Mouse (Mus musculus) retina, postnatal 7 days (tissue): ENCODE measurements around the gene Tomm40l.

Experiments
- DNase-seq: peaks from one replicate; pipeline ENCODE4 v3.0.0-alpha.2; 2012; ENCODE audit warnings: low read depth, low spot score

The Tomm40l gene

DNA sequence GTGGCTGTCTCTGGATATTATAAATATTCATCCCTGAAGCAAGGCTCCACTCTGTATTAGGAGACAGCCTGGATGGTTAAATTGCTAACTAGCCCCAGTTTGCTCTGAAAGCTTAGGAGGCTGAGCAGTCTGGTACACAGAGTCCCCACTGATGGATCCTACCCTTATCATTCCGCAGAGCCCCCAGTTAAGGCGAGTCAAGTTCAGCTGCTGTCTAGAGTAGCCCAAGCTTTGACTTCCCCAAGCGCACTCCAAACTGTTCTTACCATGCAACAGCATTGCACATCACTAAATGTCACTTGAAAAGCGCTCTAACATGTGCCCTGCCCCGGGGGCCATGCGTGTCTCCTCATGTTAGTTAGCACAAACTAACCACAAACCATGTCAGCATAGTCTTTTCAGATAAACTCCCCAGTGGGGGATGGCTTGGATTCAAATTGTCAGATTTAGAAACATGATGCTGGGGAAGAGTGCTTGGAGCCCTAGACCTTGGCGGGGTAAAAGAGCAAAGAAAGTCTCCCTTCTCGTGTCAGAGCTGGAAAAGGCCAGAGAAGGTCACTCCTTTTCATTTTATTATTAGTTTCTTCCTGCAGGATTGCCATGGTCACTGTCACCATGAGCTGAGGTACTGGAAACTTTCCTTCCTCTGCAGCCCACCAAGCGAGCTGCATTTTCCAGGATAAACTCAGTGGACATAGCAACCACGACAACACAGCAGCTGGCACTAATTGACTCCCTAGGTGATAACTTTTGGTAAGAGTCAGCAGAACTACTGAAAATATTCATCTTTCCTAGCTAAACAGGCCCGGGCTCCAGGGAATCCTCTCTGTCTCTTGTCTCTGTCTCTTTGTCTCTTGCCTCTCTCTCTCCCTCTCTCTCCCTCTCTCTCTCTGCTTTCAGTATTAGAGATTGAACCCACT lies 28.1 kb downstream of the Tomm40l start:
- no peak for DNase-seq

DNA sequence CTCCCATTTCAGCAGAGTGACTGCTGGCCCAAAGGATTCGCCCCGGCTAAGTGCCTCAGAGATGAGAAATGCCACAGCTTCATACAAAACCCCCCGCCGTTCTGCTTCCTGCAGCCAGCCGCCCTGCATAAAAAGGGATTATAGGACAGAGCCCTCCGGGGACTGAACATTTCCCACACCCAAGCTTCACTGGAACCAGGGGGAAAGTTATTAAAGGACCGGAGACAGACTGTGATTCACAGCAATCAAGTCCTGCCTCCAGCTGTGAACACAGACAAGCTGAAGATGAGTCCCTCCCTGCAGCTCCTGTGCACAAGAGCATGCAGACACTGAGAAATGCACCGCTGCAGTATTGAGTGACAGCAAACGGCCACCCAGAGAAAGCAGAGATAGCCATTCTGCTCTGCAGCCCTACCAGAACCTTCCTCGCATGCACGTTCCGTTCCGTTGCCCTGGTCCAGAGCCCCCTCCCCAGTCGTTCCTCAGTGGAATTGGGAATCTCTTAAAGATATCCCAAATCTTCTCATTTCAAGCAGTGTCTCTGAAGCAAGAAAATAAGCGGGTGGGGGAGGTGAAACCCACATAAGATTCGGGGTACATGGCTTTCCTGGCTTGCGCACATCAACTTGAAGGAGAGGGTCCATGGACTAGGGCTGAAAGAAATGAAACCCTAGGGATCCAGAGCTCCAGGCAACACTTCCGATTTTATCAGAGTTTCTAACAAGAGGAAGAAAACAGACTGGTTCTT lies 29.0 kb downstream of the Tomm40l start:
- DNase-seq = no peak

DNA sequence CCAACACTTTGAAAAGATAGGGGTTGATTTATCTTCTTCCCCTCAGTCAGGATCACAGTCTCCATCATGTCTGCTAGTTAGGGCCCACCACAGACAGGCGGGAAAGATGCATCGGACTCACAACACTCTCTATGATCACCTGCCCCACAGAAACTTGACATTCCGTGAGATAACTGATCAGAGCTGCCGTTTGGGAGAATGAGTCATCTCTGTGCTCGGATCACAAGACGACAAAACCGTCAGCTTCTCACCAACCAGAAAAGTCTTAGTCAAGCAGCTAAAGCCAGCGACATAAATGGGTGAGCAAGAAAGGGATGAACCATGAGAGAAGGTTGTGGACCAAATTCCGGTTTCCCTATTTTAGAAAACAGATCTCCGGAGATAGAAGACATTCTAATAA lies 30.0 kb downstream of the Tomm40l start:
- DNase-seq = no peak

DNA sequence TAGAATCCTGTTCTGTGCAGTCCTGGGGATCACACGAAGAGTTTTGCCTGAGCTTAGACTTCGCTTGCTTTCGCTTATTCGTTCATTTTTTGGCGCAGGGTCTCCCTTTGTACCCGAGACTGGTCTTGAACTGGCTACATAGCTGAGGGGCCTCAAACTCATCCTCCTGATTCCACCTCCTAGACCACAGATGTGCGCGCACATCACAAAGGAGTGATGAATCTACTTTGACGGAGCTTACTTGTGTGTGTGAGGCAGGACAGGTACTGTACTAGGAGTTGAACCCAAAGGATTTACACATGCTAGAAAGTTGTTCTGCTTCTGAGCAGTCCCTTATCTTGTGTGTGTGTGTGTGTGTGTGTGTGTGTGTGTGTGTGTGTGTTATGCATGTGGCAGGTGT lies 31.5 kb downstream of the Tomm40l start:
- no peak for DNase-seq

DNA sequence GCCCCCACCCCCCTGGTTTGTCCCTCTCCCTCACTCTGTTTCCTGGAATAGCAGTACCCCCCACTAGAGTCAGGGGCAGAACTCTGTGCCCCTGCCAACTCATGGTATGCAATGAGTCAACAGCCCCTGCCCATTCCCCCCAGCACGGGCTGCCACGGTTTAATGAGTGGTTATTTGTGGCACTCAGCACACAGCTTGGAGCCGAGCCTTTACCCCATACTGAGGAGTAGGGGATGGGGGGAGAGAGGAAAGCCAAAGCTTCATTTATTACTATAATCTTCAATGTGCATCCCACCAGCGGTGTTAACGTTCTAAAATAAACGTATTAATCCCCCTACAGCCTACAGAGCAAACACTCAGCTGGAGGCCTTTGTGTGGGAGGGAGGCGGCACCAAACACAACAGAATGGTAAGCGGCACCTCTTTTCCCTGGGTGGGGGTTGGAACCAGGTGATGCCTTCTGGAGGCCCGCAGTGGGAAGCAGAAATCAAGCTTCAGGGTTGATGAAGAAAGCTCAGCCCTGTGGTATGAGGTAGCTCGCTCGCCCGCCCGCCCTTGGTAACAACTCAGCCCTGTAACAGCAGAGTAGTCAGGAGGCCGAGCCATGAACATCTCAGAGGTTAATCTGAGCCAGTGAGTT lies 32.7 kb downstream of the Tomm40l start:
- DNase-seq = no peak

DNA sequence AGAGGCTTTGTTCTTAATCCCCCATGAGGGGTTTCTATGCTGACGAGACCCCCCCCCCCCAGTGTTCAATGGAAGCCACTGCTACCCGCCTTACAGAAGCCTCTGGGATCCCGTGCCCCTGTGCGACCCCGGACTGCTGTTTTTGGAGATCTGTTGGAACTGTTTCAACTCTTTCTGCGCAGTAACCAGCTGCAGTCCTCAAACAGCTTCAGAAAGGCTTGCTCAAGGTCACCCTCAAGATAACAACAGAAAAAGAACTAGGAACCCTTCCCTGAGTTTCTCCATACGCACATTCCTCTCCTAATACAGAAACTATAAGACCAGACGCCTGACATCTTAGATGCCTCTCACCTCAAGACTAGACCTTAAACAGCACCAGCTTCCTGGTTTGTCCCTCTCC lies 33.3 kb downstream of the Tomm40l start:
- no peak for DNase-seq

DNA sequence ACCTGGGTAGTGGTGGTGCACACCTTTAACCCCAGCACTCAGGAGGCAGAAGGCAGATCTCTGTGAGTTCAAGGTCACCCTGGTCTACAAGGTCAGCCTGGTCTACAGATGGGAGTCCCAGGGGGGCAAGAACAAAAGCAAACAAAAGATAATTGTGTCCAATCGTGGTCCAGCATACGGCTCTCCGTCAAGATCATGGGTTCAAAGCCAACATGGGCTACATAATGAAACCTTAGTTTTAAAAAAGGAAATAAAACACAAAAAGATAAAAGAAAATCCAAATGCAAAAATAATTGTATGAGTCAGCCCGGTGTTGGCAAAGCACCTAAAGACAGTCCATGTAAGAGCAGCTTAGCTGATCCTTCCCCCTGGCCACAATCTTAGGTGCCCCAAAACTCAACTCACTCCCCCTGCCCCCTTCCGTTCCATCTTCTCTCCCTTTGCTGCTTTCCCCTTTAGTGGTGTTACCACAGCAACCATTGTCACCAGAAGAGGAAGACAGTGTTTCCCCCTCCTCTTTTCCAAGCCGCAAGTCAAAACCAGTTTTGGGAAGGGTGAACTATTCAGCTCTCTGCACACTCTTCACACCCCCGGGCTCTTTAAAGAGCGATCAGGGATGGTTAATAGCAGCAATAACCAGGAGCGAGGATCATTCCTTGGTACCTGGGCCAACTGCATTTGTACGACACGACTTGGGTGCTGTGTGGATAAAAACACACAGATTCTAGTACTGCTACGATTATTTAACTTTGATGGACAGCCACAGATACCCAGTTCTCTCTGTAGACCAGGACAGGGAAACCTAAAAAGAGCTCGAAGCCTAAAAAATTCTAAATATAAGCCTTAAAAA lies 34.2 kb downstream of the Tomm40l start:
- no peak for DNase-seq

DNA sequence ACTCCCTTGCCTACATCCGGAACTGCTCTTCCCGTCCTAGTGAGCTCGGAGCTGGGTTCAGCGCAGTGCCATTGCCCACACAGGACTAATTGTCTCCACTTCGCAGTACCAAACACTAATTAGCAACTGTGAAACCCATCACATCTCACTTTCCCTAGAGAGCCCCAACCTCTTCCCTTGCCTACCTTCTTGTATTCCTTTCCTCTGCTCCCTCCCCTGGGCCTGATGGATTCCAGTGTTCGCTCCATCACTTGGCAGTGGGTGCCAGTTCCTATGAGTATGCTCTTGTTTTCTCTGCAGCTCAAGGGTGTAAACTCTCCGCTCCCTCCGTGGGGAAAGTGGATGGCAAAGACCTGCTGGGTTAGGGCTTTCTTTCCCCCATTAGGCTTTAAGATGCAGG lies 36.7 kb downstream of the Tomm40l start:
- no peak for DNase-seq

DNA sequence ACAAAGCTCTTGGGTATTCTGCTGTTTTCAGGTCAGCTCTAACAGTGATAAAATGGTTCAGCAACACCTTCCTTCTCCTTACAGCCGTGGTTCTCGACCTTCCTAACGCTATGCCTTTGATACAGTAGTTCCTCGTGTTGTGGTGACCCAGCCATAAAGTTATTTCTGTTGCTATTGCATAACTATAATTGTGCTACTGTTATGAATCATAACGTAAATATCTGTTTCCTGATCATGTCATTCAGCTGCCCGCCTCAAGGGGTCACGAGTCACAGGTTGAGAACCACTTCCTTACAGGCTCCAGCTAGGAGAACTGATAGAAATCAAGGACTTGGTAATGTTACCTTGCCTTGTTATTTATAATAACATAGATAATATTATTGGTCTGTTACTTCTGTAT lies 38.0 kb downstream of the Tomm40l start:
- no peak for DNase-seq

DNA sequence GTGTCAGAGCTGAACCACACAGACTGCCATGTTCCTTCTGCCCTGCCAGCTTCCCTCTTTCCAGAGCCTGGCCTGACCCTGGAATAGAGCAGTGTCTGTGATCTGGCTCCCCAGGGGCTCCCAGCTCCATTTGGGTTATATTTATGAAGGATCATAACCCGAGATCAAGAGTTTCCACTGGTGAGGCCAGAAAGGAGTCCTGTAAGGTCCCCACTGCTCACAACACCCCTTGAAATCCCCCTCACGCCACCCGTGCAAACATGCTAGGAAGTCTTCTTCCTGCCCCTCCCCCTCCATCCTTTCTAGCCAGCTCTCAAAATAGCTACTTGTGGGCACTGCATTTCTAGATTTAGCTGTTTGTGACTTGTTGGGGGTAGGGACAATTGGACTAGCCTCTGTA lies 38.7 kb downstream of the Tomm40l start:
- no peak for DNase-seq

DNA sequence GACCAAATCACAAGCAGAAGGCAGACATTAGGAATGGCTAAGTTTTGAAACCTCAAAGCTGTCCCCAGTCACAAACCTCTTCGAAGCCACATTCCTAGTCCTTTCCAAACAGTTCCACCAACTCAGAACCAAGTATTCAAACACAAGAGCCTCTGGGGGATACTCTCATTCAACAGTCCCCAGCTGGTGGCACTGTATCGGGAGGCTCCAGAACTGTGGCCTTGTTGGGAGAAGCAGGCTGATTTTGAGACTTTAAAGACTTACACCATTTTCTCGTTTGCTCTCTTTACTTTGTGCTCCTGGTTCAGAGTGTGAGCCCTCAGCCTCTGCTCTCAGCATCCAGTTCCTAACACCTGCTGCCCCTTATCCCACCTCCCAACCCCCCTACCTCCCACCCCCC lies 39.3 kb downstream of the Tomm40l start:
- DNase-seq = no peak

DNA sequence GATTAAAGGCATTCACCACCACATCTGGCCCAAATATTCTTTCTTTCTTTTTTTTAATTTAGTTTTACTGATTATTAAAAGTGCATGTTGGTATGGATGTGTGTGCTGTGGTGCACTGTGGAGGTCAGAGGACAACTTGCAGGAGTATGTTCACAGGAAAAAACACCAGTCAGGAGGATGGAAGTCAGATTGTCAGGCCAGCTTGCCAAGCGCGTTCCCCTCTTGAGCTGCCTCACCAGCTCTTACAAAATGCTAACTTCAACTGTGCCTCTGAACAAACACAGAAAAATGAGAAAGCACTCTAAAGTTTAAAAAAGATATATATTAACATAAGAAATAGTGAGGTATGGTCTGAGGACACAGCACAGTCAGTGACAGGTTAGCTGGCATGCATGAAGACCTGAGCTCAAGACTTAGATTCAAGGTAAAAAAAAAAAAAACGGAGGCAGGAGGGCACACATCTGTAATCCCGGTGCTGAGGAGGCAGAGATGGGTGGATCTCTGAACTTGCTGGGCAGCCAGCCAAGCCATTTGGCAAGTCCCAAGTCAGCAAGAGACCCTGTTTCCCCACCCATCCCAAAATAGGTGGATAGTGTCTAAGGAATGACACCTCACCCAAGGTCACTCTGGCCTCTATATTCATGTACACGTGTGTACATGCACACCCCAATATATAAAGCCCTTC lies 42.7 kb downstream of the Tomm40l start:
- no peak for DNase-seq

DNA sequence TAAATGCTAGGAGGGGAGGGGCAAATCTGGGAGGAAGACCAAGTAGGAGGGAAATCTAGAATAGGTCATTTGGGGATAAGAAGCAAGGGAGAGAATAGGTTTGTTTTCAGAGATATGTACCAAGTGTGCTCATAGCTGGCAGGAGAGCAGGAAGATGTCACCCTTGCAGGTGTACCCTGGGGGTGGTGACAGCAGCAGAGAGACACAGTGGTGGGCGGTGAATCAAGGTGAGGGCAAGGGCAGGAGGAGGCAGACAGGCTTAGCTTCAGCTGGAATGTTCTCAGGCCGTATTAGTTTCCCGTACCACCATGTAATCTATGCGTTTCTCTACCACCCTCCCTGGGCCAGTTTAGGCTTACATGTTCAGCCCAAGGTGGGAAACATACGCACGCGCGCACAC lies 49.5 kb downstream of the Tomm40l start:
- DNase-seq = no peak

DNA sequence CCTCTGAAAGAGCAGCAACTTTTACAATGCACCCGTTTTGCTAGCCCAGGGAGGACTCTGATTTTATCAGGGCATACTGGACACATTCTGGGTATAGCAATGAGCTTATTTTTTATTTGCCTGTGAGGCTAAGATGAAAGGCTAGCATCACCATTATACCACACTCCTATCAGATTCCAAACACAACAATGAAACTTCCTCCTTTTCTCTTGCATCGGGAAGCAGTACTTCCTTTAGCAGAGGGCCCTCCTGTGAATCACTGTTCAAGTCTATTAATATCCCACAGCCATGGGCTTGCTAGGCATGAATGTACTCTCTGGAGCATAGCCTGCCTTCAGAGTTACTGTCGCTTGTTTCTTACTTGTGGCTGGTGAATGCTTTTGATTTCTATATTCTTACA lies 51.2 kb downstream of the Tomm40l start:
- no peak for DNase-seq

DNA sequence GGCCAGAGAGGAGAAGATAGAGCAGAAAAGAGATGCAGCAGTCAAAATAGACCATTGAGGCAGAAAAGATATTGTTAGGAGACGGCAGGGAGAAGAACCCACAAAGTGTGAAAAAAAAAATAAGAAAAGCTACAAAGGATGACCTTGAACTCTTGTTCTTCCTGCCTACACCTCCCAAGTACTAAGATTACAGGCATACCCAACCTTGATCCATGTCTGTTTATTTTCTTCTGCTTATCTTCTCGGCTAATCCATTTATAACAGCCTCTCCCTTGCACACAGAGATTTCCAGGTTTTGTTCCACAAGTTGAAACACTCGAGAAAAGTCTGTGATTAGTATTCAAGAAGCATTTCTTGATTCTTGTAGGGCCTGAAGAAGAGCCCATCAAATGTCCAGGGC lies 52.4 kb downstream of the Tomm40l start:
- no peak for DNase-seq

DNA sequence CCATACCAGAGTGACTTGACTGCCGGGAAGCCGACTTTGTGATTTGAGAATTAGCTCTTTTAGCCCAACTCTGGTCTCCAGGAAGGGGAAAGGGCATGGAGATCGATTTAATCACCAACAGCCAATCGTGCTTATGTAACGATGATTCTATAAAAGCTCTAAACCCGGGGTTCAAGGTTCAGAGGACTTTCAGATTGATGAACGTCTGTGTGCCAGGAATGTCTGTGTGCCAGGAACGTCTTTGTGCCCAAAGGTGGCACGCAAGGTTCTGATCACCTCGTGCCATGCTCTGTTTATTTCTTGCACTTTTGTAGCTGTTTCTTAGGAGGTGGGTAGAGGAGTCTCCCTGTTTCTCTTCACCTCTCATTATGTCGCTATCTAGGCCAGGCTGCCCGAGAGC lies 53.4 kb downstream of the Tomm40l start:
- DNase-seq = no peak
